Mouse (Mus musculus) heart, embryonic 16.5 days (tissue): ENCODE data around the gene Bri3bp. TPM values are rescaled to one million over a fixed set of nuclear protein-coding genes. Genes with fewer than 3 reads are reported as not detected.
"Not testable (repeated sequence)": the region's sequence is repeated elsewhere in the genome, so short reads cannot be mapped to it uniquely, and the experiment has no call there.

Source experiments
- ATAC-seq: fragments of 200-750 bp; cut with Nextera tagmentation; replicated peaks from 2 replicates; pipeline ENCODE4 v1.8.0; 2017; ENCODE audit warnings: moderate number of reproducible peaks; ENCODE audit not compliant: insufficient read depth, low FRiP score; ENCODE audit errors: extremely low read depth
- H3K27ac ChIP-seq: fragments of 300-500 bp; sonication (generic); 2 replicates; pipeline ENCODE4 v1.5.1; 2014; ENCODE audit warnings: mild to moderate bottlenecking, low read length, control low read depth, moderate library complexity
- H3K27me3 ChIP-seq: fragments of 300-500 bp; sonication (generic); 2 replicates; pipeline ENCODE4 v1.6.1; 2014; ENCODE audit warnings: low read length, mixed read lengths; ENCODE audit not compliant: control insufficient read depth, insufficient read depth
- H3K36me3 ChIP-seq: fragments of 300-500 bp; sonication (generic); 2 replicates; pipeline ENCODE4 v1.6.1; 2014; ENCODE audit not compliant: control insufficient read depth, insufficient read depth
- H3K4me1 ChIP-seq: fragments of 300-500 bp; sonication (generic); 2 replicates; pipeline ENCODE4 v1.6.1; 2014; ENCODE audit warnings: low read length, mixed read lengths; ENCODE audit not compliant: control insufficient read depth, insufficient read depth
- H3K4me2 ChIP-seq: fragments of 300-500 bp; sonication (generic); 2 replicates; pipeline ENCODE4 v1.6.1; 2014; ENCODE audit warnings: low read depth, mild to moderate bottlenecking, control low read depth, low read length
- H3K4me3 ChIP-seq: fragments of 300-500 bp; sonication (generic); 2 replicates; pipeline ENCODE4 v1.5.1; 2014; ENCODE audit warnings: mild to moderate bottlenecking, control low read depth, low read length
- H3K9ac ChIP-seq: fragments of 300-500 bp; sonication (generic); 2 replicates; pipeline ENCODE4 v1.6.1; 2014; ENCODE audit warnings: low read length, control low read depth
- H3K9me3 ChIP-seq: fragments of 300-500 bp; sonication (generic); replicated peaks from 2 replicates; pipeline ENCODE4 v1.6.1; 2016; ENCODE audit warnings: low read length; ENCODE audit not compliant: control insufficient read depth
- WGBS: fragments of 180-500 bp; shearing (Covaris S2); extraction: QIAGEN DNeasy Blood & Tissue Kit; methylation state at CpG from one replicate; pipeline ENCODE4 v1.1.7; 2014; 5-methylcytosine and 5-hydroxymethylcytosine counted together
- polyA plus RNA-seq: library from polyadenylated mRNA; unstranded; fragments of >200 nt; fragmentation: Nextera tagmentation; extraction: Ambion mirVana; gene quantifications from 2 replicates; pipeline ENCODE4 v1.2.1, GENCODE M21; 2015

Gene Bri3bp
- polyA plus RNA-seq, 1 experiment from 2014 or later: 44.1 TPM

DNA sequence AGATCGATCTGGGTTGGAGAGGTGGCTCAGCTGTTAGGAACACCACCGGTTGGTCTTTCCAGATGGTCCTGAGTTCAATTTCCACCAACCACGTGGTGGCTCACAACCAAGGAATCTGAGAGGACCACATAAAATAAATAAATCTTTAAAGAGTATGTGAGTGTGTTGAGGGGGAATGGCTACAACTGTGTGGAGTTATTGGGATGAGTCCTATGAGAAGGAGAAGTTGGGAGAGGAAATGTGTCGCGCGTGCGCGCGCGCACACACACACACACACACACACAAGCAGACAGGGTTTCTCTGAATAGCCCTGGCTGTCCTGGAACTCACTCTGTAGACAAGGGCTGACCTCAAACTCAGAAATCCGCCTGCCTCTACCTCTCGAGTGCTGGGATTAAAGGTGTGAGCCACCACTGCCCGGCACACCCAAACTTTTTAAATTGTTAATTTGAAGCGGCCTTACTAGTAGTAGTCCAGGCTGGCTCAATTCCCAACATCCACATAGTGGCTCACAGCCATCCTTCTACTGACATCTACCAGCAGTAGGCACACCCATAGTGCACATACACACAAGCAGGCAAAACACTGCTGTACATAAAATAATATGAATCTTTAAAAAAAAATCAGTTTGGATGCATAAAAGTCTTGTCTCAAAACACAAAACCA, 33.3 kb upstream of the Bri3bp start:
- 68% methylated on average over 14 of the region's 14 CpGs for WGBS
- Histone ChIP-seq H3K9me3 (no peaks in the 10 kb centered on the region), H3K9ac (no peak overlapping the region), H3K4me3 (no peak overlapping the region), H3K27me3 (no peaks in the 10 kb centered on the region), H3K36me3 (no peaks in the 10 kb centered on the region), H3K27ac (no peak overlapping the region), H3K4me1 (peaks cover 12% of the 10 kb centered on the region), H3K4me2 (no peak overlapping the region)
- no peak for ATAC-seq

DNA sequence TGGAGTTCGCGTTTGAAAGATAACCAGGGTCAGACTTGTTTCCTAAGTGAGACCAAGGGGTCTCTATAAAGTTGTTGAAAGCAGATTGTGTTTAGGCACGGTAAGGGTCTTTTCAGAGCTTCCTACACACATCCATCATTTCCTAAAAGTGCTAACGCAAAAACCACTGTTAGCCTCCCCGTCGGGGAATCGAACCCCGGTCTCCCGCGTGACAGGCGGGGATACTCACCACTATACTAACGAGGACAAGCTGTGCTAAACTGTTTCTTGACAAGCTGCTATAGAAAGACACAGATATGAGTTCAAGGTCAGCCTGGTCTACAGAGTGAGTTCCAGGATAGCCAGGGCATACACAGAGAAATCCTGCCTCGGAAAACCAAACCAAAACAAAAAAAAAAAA, 32.5 kb upstream of the Bri3bp start:
- H3K9me3 ChIP-seq: no peaks in the 10 kb centered on the region
- WGBS: 2% methylated on average over 13 of the region's 13 CpGs
- H3K4me3 ChIP-seq: peak overlapping the region; percentile 48
- peak overlapping the region; percentile 54 for H3K27ac ChIP-seq
- H3K27me3 ChIP-seq: no peaks in the 10 kb centered on the region
- no peaks in the 10 kb centered on the region for H3K36me3 ChIP-seq
- peak overlapping the region; percentile 57 for H3K4me2 ChIP-seq
- ATAC-seq: peak; percentile 13; the same call in 1 of the 2 replicates
- peaks cover 14% of the 10 kb centered on the region for H3K4me1 ChIP-seq
- no peak overlapping the region for H3K9ac ChIP-seq

DNA sequence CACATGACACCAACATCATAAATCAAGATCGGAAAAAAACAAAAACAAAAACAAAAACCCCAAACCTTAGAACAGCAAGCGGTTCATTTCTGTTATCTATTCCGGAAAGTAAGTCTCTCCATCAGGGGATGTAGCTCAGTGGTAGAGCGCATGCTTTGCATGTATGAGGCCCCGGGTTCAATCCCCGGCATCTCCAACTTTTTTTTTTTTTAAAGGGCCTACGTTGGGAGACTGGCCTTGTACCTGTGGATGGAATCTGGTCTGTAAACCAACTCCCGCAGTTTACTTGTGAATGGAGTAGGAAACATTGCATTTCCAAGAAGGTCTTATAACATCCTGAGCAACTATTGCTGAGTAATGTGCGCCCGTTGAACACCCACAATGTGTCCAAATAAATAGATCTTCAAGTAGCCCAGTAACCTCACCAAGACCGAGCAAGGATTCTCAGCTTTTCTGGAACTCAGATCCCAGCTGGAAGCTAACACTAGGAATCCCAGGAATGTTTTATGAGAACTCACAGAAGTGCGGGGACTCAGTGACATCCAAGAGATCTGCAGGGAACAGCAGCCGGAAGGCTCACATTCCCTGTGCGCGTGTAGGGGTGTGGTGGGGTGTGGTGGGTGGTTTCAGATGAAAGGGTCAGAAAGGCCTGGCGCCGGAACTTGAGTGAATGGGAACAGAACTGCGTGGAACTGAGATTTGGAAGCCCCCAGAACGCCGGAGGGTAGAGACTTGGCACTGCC, 31.8 kb upstream of the Bri3bp start:
- H3K4me2 ChIP-seq: peak overlapping the region; percentile 57
- peaks cover 1% of the 10 kb centered on the region for H3K36me3 ChIP-seq
- 13% methylated on average over 20 of the region's 20 CpGs for WGBS
- no peak for ATAC-seq
- no peak overlapping the region for H3K9ac ChIP-seq
- peak overlapping the region; percentile 54 for H3K27ac ChIP-seq
- peak overlapping the region; percentile 48 for H3K4me3 ChIP-seq
- H3K27me3 ChIP-seq: no peaks in the 10 kb centered on the region
- H3K9me3 ChIP-seq: no peaks in the 10 kb centered on the region
- peaks cover 13% of the 10 kb centered on the region for H3K4me1 ChIP-seq

DNA sequence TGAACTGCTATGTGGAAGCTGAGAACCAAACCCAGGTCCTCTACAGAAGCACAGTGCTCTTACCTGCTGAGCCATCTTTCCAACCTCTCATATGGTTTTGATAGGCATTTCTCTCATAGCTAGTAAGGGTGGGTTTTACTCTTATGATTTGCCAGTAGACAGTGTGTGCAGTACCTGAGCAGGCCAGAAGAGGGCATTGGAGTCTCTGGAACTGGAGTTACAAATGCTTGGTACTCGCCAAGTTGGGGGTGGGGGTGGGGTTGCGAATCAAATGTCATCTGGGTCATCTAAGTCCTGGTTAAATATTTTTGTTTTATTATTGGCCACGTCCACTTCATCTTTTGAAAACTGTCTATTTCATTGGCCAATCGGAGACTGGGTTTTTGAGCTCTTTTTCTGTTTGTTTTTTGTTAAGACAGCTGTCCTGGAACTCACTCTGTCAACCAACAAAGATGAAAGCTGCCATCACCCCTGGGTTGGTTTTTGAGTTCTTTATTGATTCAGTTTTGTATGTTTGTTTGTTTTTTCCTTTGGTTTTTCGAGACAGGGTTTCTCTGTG, 29.3 kb upstream of the Bri3bp start:
- WGBS: 63% methylated on average over 5 of the region's 5 CpGs
- ATAC-seq: no peak
- H3K9ac ChIP-seq: no peak overlapping the region
- peaks cover 9% of the 10 kb centered on the region for H3K4me1 ChIP-seq
- no peaks in the 10 kb centered on the region for H3K27me3 ChIP-seq
- H3K9me3 ChIP-seq: no peaks in the 10 kb centered on the region
- peaks cover 26% of the 10 kb centered on the region for H3K36me3 ChIP-seq
- no peak overlapping the region for H3K4me3 ChIP-seq
- no peak overlapping the region for H3K4me2 ChIP-seq
- H3K27ac ChIP-seq: no peak overlapping the region

DNA sequence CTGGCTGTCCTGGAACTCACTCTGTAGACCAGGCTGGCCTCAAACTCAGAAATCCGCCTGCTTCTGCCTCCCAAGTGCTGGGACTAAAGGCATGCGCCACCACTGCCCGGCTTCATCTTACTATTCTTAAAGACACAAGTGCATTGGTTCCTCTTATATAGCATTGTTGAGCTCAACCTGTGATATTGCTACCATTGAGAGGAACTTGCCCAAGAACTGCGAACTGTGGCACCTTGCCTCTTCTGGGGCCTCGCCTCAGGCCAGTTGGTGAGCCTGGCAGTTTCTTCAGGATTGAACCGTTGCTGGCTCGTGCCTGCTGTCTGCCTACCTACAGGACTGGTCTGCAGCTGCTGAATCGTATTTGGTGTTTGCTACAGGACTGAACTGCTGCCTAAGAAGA, 28.8 kb upstream of the Bri3bp start:
- 89% methylated on average over 8 of the region's 8 CpGs for WGBS

DNA sequence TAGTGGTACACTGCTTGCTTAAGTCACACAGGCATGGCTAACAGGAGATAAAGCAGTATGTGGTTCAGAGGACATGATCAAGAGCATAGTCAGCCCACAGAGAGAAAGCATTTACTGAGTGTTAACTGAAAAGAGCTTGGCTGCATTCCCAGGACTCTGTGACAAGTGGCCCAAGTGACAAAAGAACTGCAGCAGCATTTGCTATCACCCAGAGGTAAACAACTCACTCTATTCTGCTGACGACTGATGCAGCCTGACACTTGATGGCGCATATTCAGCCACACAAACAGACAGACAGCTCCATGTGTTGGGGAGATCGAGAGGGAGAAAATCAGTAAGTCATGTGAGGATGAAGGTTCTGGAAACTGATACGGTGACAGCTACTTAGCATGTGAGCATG, 27.6 kb upstream of the Bri3bp start:
- H3K4me2 ChIP-seq: no peak overlapping the region
- H3K4me3 ChIP-seq: no peak overlapping the region
- peaks cover 4% of the 10 kb centered on the region; the same call in 1 of the 2 replicates for H3K4me1 ChIP-seq
- no peak overlapping the region for H3K9ac ChIP-seq
- H3K27me3 ChIP-seq: no peaks in the 10 kb centered on the region
- WGBS: 37% methylated on average over 4 of the region's 4 CpGs
- ATAC-seq: peak; percentile 69
- peak overlapping the region; percentile 86 for H3K27ac ChIP-seq
- H3K36me3 ChIP-seq: peaks cover 38% of the 10 kb centered on the region
- H3K9me3 ChIP-seq: no peaks in the 10 kb centered on the region

More for the DNA sequence above, 28.8 kb upstream of the Bri3bp start:
- not testable (repeated sequence) for H3K4me3 ChIP-seq, H3K9ac ChIP-seq, H3K4me2 ChIP-seq, H3K9me3 ChIP-seq, H3K4me1 ChIP-seq, ATAC-seq, H3K27ac ChIP-seq, H3K27me3 ChIP-seq
- peaks cover 27% of the 10 kb centered on the region for H3K36me3 ChIP-seq

DNA sequence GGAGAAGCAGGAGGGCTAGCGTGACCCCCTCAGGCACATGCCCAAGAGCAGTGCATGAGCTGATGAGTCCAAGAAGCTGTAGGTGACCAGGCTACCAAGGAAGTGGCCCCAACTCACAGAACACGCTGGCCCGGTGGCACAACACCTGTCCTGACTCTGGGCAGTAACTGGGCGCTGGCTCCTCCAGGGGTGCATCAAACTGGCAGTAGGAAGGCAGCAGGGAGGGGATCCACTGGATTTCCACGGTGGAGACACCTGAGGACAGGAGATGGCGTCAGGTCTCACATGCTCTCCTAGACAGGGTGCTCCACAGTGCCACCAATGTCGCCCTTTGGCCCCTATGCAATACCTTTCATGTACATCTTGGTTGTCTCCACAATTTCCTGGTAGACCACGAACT, 25.2 kb upstream of the Bri3bp start:
- WGBS: 90% methylated on average over 8 of the region's 8 CpGs
- Histone ChIP-seq H3K36me3 (peaks cover 54% of the 10 kb centered on the region), H3K4me3 (no peak overlapping the region), H3K4me2 (no peak overlapping the region), H3K4me1 (peaks cover 4% of the 10 kb centered on the region; the same call in 1 of the 2 replicates), H3K27ac (no peak overlapping the region), H3K9ac (no peak overlapping the region), H3K27me3 (no peaks in the 10 kb centered on the region), H3K9me3 (no peaks in the 10 kb centered on the region)
- ATAC-seq: no peak

DNA sequence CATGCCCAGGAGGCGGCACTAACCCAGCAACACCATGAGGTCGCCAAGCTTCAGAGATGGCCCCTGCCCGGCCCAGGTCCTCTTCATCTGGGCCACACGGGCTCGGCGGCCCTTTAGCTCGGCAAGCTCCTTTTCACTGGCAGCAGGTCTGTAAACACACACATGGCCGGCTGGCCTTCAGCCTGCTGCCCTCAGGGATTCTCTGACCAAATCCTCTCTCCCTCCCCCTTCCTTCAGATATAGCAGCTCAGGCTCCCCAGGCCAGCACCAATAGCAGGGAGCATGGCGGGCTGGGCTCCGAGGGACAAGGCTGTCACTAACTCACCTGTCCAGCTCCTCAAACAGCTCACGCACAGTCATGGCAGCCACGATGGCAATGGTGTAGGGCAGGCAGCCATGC, 22.7 kb upstream of the Bri3bp start:
- Histone ChIP-seq H3K4me3 (no peak overlapping the region), H3K36me3 (peaks cover 71% of the 10 kb centered on the region), H3K4me1 (no peaks in the 10 kb centered on the region), H3K4me2 (no peak overlapping the region), H3K9me3 (no peaks in the 10 kb centered on the region), H3K9ac (no peak overlapping the region), H3K27me3 (no peaks in the 10 kb centered on the region), H3K27ac (no peak overlapping the region)
- WGBS: 90% methylated on average over 12 of the region's 12 CpGs
- ATAC-seq: no peak

DNA sequence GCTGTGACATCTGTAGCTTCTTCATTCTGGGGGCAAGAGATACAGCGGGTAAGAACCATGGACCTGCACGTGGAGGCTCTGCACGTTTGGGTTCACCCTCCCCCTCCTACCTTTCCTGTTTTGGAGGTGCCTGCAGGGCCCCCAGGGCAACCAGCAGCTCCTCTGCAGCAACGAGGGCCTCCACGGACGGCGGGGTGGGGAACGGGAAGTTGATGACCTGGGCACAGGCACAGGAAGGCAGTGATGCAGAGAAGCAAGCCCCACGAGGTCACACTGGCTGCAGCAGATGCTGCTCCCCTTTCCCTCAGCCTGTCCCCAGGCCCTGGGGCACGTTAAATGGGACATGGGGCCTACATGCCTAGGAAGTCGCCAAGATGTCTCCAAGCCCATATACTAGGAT, 22.2 kb upstream of the Bri3bp start:
- no peak for ATAC-seq
- H3K9me3 ChIP-seq: no peaks in the 10 kb centered on the region
- no peaks in the 10 kb centered on the region for H3K27me3 ChIP-seq
- H3K4me3 ChIP-seq: no peak overlapping the region
- no peak overlapping the region for H3K4me2 ChIP-seq
- H3K9ac ChIP-seq: no peak overlapping the region
- H3K4me1 ChIP-seq: no peaks in the 10 kb centered on the region
- WGBS: 81% methylated on average over 11 of the region's 11 CpGs
- H3K27ac ChIP-seq: no peak overlapping the region
- peaks cover 75% of the 10 kb centered on the region for H3K36me3 ChIP-seq
